Mouse (Mus musculus) lung, postnatal 25 days (tissue): ENCODE measurements around the gene 2700049A03Rik.
A peak's percentile ranks its signal among the peaks of the same experiment; 100 is the strongest.

ENCODE experiments used
- DNase-seq: peaks from one replicate; pipeline ENCODE4 v3.0.0; 2022; ENCODE audit warnings: low spot score

Gene 2700049A03Rik

GRCm38 (mm10) chr12:71184396-71184795 lies 47.7 kb downstream of the 2700049A03Rik start:
- no peak for DNase-seq

DNA sequence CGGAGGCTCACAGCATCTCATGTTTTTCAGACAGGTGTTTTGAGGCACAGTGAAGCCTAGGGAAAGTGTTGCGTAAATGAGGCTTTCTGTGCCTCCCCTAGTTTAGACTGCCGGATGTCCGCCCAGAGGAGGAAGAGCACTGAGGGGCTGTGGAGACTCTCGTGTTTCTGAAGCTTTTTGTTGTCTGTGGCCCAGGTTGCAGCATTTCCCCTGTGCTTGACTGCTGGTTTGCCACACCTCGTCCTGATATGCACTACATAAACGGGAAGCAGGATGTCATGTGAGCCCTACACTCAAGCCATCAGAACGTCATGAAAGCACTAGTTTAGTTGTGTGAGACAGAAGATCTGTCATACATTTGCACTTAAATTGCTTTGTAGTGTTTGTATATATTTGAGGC lies 56.1 kb downstream of the 2700049A03Rik start:
- DNase-seq = peak; percentile 22

DNA sequence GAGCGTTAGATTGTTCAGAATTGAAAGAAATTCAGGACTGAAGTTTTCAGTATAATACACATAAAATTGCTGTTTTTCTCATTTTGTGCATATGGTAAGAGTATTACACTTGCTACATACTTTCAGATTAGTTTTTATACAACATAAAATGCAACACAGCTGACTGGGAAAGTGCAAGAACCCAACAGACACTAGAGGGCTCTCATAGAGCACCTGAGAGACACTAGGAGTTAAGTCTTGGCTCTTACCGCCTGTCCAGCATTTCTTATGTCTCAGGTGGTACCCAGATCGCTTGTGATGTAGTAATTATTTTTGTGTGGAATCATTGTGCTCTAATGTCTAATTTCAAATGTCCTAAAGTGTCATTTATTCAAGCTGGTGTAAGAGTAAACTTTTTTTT lies 61.0 kb downstream of the 2700049A03Rik start:
- no peak for DNase-seq

GRCm38 (mm10) chr12:71201753-71202152 lies 65.1 kb downstream of the 2700049A03Rik start:
- DNase-seq = no peak

GRCm38 (mm10) chr12:71204303-71204702 lies 67.7 kb downstream of the 2700049A03Rik start:
- DNase-seq = no peak

DNA sequence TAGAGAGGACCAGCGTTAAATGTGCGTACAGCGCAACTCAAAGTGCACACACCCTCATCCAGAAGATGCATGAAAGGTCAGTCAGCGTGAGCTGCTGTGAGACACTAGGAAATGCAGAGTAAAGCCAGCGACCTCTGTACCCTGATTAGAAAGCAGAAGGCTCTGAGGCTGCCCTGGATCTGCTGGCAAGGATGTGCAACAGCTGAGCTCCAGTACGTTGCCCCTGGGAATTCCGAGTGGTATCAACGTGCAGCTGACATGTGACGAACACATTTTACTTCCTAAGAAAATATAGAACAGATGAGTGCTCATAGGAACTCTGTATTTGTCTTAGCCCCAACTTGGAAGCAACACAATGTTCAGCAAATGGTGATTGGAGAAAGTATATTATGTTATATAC lies 80.5 kb downstream of the 2700049A03Rik start:
- no peak for DNase-seq

DNA sequence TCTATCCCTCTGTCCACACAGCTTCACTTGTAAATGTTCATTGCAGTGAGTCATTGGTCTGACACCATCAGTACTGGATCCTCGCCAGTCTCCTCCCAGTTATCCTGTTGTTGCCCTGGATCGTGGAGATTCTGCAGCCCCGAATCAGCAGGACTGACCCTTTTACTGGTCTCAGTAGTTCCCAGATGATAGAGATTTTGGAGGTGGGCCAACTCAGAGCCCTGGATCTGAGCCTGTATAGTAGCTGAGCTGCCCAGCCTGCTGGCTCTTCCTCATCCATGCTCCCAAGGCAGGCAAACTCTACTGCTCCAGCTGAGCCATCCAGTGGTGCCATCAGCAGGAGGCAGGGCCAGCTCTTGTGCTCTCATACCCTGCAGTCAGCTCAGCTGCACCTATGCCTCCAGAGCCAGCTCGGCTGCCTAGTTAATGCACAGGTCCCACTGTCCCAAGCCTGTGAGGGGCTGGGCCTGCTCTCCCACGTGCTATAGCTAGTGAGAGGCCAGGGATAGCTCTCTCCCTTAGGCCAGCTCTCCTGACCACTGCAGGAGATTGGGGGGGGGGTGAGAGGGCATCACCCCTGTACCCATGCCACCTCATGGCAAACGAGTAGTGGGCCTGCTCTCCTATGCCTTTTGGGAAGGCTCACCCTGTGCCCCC lies 81.3 kb downstream of the 2700049A03Rik start:
- DNase-seq = peak; percentile 4

DNA sequence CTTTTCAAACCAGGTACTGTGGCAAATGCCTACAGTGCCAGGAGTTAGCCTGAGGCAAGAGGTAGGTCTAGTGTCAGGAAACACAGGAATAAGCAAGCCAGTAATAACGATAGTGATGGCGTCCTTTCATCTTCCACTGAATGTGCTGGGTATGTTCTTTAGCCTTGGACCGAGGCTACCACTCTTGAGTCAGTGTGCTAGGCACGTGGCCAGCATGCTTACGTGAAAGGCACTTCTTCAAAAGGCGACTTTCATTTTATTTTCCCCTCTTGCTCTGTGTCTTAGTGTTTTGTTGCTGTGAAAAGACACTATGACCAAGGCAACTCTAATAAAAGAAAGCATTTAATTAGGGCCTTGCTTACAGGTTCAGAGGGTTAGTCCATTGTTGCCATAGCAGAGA lies 86.1 kb downstream of the 2700049A03Rik start:
- DNase-seq = no peak

DNA sequence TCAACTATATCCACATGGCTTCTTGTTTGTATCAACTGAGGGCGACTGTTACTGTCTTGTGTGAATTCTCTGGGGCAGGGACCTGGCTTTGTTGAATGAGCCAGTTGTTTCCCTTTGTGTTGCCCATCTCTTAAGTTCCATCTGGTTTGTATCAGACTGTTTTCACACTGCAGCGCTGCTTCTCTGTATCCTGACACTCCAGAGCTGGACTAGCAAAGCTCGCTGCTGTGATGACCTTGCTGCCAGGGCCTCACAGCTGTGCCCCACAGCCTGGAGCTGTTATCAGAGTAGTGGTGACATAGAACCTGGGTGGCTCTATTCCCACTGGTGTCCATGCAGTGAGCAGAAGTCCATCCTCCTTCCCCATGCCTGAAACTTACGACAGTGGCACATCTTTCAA lies 91.1 kb downstream of the 2700049A03Rik start:
- no peak for DNase-seq

- no peak for DNase-seq
Measured at GRCm38 (mm10) chr12:71228925-71229649, 92.4 kb downstream of the 2700049A03Rik start.

DNA sequence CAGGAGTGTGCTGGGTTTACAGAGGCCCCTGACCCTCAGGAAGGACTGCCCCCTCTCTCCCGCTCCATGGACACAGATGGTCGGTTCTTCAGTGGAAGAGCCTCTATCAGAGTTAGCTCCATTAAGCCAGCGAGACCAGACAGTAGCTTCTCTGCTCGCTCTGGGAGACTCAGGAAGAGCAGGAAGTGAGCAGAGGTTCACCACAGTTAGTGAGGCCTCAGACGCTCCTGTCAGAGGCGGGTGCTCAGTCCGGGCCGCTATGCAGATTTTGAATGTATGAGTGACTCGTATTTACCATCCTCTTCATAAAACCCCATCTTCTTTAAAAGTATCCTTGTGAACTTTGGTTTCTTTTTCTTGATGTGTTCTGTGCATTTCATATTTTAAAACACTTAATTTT lies 94.9 kb downstream of the 2700049A03Rik start:
- DNase-seq = no peak

GRCm38 (mm10) chr12:71233426-71233825 lies 96.8 kb downstream of the 2700049A03Rik start:
- DNase-seq = no peak

DNA sequence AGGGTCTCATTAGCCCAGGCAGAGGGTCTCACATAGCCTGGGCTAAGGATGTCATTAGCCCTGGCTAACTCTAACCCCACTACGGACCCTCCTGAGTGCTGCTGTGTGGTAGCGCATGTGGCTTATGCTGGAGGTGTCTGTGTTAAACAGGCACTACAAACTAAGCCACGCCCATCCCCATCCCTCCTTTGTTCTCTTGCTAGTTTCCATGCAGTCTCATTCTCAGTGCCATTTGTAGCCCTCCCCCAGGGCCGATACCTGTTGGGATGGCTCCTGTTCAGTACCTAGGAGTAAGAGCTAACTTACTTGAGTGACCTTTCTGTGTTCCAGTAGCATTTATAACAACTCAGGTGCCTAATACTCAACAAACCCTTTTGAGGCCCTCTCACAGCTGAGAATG lies 100.4 kb downstream of the 2700049A03Rik start:
- no peak for DNase-seq

DNA sequence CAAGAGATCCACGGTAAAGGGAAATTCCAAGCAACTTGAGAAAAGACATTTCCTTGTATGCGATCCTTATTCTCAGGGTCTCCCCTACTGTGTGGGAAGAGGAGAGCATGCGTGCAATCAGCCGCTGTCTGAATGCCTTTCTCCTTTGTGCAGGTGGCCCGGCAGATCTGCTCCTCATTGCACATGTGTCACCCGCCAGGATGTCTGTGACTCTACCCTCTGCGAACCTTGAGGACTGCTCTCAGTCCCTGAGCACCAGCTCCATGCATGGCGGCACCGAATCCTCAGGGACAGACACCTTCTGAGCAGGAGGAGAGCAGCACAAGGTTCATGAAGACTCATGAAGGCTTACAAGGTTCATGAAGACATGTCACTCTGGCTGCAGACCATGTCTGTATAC lies 106.1 kb downstream of the 2700049A03Rik start:
- DNase-seq = no peak

- DNase-seq = no peak
Measured at GRCm38 (mm10) chr12:71244766-71245390, 108.2 kb downstream of the 2700049A03Rik start.

DNA sequence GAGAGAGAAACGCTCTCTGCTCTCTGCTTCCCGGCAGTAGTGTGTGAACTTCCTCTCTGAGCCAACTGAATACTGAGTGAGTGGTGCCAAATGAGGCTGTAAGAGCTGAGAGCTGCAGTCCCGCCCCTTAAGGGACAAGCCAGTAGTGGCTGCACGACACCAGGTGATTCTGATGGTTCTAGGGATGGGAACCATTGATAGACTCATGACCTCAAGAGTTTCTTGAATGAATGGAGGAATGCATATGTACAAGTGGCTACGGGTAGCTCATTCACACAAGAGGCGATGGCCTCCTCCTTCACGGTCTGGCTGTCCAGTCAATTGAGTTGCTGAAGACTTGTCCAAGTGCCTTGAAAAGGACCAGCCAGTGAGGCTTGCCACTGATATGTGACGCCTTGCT lies 110.5 kb downstream of the 2700049A03Rik start:
- no peak for DNase-seq

- DNase-seq = no peak
Measured at GRCm38 (mm10) chr12:71249348-71249747, 112.7 kb downstream of the 2700049A03Rik start.

DNA sequence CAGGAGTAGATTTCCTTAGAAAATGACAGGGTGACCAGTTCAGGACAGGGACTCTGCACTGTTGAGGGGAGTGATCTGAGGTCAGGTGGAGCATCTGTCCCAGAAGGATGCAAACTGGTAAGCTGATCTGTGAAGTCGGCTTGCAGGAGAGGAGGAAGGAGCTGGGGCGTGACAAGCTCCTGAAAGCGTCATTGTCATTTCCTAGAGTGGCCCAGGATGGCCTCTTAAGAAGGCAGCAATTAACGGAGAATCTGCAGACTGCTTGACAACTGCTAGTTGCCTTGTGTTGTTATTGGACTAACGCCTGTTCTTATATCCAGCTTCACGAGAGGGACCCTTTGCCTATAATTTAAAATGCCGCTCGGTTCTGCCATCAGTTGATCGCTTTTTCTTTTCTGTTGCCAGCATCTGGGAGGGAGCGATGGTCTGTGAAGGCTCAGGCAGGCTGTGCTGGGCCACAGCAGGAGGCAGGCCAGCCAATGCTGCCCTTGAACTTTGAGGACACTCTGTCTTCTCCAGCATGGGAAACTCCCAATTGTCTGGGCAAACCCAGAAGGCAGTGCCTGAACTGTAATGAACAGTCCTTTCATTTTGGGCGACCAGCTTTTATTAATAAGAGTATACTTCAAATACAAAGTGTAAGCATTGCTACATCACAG lies 116.0 kb downstream of the 2700049A03Rik start:
- no peak for DNase-seq

DNA sequence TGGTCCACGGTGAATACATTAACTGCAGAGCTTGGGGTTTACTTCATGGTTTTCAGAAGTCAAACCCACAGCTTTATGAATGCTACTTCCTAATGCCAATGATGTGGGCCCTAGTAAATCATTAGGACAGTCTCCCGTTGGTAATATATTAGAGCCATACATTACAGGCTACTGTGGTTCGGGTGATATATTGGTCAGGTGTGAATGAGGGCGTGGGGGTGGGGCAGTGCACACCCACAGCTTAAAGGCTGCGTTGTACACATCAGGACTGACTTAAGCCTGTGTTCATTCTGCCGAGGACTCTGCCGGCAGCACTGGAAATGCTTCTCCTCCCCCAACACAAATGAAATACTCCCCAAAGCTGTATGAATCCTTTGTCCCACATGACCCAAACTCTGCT lies 118.1 kb downstream of the 2700049A03Rik start:
- no peak for DNase-seq

GRCm38 (mm10) chr12:71258196-71258920 lies 121.7 kb downstream of the 2700049A03Rik start:
- DNase-seq = no peak

DNA sequence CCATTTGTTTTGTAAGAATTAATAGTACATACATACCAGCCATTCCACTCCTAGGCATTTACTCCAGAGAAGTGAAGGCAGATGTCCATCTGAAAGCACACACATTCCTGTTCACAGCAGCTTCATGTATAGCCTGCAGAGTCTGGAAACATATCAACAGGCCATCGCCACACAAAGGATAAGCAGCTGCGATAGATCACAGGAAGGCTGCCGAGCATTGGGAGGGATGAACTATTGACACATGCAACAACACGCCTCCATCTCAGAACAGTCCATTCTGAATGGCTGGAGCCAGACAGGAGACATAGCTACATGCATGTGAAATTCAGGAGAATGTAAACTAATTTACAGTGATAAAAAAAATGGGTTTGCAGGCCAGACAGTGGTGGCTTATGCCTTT lies 127.6 kb downstream of the 2700049A03Rik start:
- DNase-seq = no peak

GRCm38 (mm10) chr12:71269367-71269766 lies 132.7 kb downstream of the 2700049A03Rik start:
- DNase-seq = no peak
